Mouse (Mus musculus) liver, embryonic 14.5 days (tissue): Measurements from ENCODE around the gene Dlgap4.

Experiments
- CTCF ChIP-seq: IDR thresholded peaks from 2 replicates; pipeline ENCODE4 v1.5.1; 2016; ENCODE audit warnings: antibody characterized with exemption, low read depth, control low read depth
- EP300 ChIP-seq: IDR thresholded peaks from 2 replicates; pipeline ENCODE4 v1.6.1; 2016; ENCODE audit warnings: antibody characterized with exemption, low read depth

GRCm38 (mm10) chr2:156688604-156689003 is 75.1 kb downstream of the Dlgap4 start:
- TF ChIP-seq CTCF (no peak), EP300 (no peak)
